Mouse (Mus musculus) lung, embryonic 15.5 days (tissue): ENCODE measurements around the gene Coro1c. TPM values are rescaled to one million over a fixed set of nuclear protein-coding genes. Genes with fewer than 3 reads are reported as not detected.

ENCODE experiments used
- ATAC-seq: fragments of 200-750 bp; cut with Nextera tagmentation; 2 replicates; pipeline ENCODE4 v1.8.0; 2017; ENCODE audit warnings: moderate number of reproducible peaks, borderline replicate concordance; ENCODE audit not compliant: low FRiP score, low TSS enrichment; ENCODE audit errors: extremely low read depth
- H3K27ac ChIP-seq: fragments of 300-500 bp; sonication (generic); 2 replicates; pipeline ENCODE4 v1.5.1; 2015; ENCODE audit warnings: moderate library complexity, mild to moderate bottlenecking, inconsistent platforms
- H3K27me3 ChIP-seq: fragments of 300-500 bp; sonication (generic); 2 replicates; pipeline ENCODE4 v1.6.1; 2015; ENCODE audit warnings: inconsistent platforms
- H3K36me3 ChIP-seq: fragments of 300-500 bp; sonication (generic); 2 replicates; pipeline ENCODE4 v1.6.1; 2015; ENCODE audit warnings: inconsistent platforms
- H3K4me1 ChIP-seq: fragments of 300-500 bp; sonication (generic); 2 replicates; pipeline ENCODE4 v1.6.1; 2015; ENCODE audit warnings: inconsistent platforms
- H3K4me2 ChIP-seq: fragments of 300-500 bp; sonication (generic); 2 replicates; pipeline ENCODE4 v1.6.1; 2015; ENCODE audit warnings: inconsistent platforms, mild to moderate bottlenecking, moderate library complexity
- H3K4me3 ChIP-seq: fragments of 300-500 bp; sonication (generic); 2 replicates; pipeline ENCODE4 v1.5.1; 2015; ENCODE audit warnings: mild to moderate bottlenecking, inconsistent platforms
- H3K9ac ChIP-seq: fragments of 300-500 bp; sonication (generic); 2 replicates; pipeline ENCODE4 v1.6.1; 2015; ENCODE audit warnings: inconsistent platforms
- H3K9me3 ChIP-seq: fragments of 300-500 bp; sonication (generic); 2 replicates; pipeline ENCODE4 v1.6.1; 2016; ENCODE audit warnings: inconsistent platforms
- WGBS: fragments of 180-500 bp; shearing (Covaris S2); methylation state at CpG from one replicate; pipeline ENCODE4 v1.1.7; 2015; 5-methylcytosine and 5-hydroxymethylcytosine counted together
- polyA plus RNA-seq: library from polyadenylated mRNA; unstranded; fragments of >200 nt; fragmentation: Nextera tagmentation; extraction: Ambion mirVana; gene quantifications from 2 replicates; pipeline ENCODE4 v1.2.1, GENCODE M21; 2015

Coro1c gene
- polyA plus RNA-seq, 1 experiment from 2014 or later, result 144 TPM

DNA sequence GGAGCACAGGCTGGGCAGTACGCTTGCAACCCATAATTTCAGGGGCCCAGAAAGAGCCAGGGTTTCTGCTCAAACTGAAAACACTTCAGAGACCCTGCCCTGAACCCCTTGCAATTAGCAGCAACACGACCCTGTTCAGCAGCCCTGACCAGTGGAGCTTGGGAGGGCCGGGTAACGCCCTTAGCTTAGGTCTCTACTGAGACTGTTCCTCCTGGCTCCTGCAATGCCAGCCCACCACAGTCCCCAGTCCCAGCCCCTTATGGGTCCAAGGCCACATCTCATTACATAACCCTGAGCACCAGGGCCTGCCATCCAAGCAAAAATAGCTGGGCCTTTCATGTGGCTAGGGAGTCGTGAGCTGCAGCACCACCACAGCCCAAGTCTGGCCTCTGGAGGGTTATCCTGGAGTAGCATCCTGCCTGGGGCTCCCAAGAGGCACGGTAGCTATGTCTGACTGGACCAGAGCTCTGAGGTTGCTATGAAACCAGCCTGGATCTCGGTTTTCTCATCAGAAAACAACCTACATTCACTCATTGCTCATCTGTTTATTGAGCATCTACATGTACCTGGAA lies 104.1 kb downstream of the Coro1c start:
- no peaks in the 10 kb centered on the region for H3K9me3 ChIP-seq
- H3K4me1 ChIP-seq, result peaks cover 35% of the 10 kb centered on the region
- no peak overlapping the region for H3K27ac ChIP-seq
- ATAC-seq, result no peak
- H3K4me3 ChIP-seq, result no peak overlapping the region
- WGBS, result 50% methylated on average over 7 of the region's 7 CpGs
- H3K9ac ChIP-seq, result no peak overlapping the region
- H3K4me2 ChIP-seq, result no peak overlapping the region
- no peaks in the 10 kb centered on the region for H3K27me3 ChIP-seq
- H3K36me3 ChIP-seq, result no peaks in the 10 kb centered on the region

DNA sequence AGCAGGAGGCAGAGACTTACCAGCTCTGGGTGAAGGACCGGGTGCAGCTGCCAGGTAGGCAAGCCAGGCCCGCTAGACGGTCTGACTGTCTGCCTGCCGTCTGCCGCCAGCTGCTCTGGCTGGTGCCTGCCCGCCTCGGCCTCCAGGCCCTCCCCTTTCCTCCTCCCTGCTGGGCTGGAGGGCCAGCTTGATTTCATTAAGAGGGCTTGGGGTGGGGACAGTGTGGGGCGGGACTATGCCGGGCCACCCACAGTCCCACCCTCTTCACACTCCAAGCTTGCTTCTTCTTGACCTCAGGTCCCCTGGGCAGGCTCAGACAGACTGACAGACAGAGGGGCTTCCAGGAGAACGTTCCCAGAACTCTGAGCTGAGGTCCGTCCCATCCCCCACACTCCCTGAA lies 108.3 kb downstream of the Coro1c start, which contains the start of gene Tmem119:
Gene Tmem119 (minus strand): TSS at position 237 of the 400 bp plus-strand sequence.
- Histone ChIP-seq H3K9ac (peak within 1 kb of the TSS; percentile 40), H3K27ac (peak within 1 kb of the TSS; percentile 73), H3K36me3 (no peaks in the 10 kb centered on the region), H3K4me2 (peak within 1 kb of the TSS; percentile 56), H3K27me3 (no peaks in the 10 kb centered on the region), H3K4me1 (peaks cover 47% of the 10 kb centered on the region), H3K9me3 (no peaks in the 10 kb centered on the region), H3K4me3 (peak within 1 kb of the TSS; percentile 45)
- ATAC-seq, result peak; percentile 91
- WGBS, result 0% methylated on average over 11 of the region's 11 CpGs

GRCm38 (mm10) chr5:113799691-113800090 lies 108.9 kb downstream of the Coro1c start:
- H3K27ac ChIP-seq, result peak overlapping the region; percentile 73
- H3K9ac ChIP-seq, result peak overlapping the region; percentile 40
- no peaks in the 10 kb centered on the region for H3K9me3 ChIP-seq
- peak overlapping the region; percentile 45 for H3K4me3 ChIP-seq
- WGBS, result 31% methylated on average over 5 of the region's 5 CpGs
- no peaks in the 10 kb centered on the region for H3K27me3 ChIP-seq
- no peaks in the 10 kb centered on the region for H3K36me3 ChIP-seq
- peak; percentile 1; the same call in 1 of the 2 replicates for ATAC-seq
- H3K4me2 ChIP-seq, result peak overlapping the region; percentile 56
- peaks cover 47% of the 10 kb centered on the region for H3K4me1 ChIP-seq

DNA sequence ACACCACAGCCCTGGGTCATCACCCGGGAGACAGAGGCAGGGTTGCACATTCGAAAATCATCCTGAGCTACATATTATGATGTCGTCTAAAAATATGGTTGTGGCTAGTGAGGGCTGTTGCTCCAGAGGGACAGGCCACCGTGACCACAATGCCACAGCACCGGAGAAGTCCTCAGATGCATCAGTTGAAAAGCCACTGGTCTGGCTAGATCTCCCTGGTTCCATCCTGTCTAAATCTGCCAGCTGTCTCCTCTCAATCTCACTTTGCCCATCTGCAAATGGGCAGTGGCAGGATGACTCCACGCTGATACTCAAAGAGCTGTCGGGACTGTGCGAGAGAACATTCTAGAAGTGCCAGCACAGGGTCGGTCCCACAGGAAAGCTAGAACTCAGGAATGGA lies 110.0 kb downstream of the Coro1c start:
- no peak for ATAC-seq
- Histone ChIP-seq H3K4me3 (peak overlapping the region; percentile 45), H3K9ac (no peak overlapping the region), H3K4me1 (peaks cover 47% of the 10 kb centered on the region), H3K36me3 (0 out of 2 replicates have a peak, but pooled peaks cover 4% of the 10 kb centered on the region), H3K27me3 (no peaks in the 10 kb centered on the region), H3K9me3 (no peaks in the 10 kb centered on the region), H3K4me2 (peak overlapping the region; percentile 56), H3K27ac (no peak overlapping the region)
- WGBS, result 52% methylated on average over 9 of the region's 9 CpGs

DNA sequence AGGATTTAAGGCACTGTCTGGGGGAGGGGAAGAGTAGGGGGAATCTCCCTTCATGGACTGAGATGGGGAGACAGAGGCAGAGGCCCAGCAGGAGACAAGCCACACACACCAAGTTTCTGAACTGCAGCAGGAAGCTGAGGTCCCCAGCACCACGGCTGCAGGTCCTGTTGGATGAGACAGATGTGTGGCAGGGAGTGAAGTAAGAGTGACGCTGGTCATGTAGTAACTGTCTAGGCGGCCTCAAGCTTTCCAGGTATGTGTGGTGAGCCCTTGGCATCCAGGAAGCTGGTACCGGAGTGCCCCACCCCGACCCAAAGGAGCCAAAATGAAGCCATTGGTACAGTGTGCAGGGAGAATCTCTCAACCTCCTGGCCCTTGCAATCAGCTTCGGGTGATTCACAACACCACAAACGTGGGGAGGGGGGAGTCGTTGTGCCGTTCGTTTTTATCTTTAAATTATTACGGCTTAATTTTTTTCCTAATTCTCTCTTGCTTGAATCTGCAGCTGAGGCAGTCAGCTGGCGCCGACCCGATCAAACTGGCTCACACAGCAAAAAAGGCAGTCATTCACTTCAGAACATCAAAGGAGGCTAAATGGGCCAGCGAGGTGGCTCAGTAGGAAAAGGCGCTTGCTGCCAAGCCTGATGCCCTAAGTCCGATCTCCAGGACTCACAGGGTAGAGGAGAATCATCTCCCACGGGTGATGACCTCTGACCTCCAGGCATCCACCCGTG lies 111.2 kb downstream of the Coro1c start:
- Histone ChIP-seq H3K9me3 (no peaks in the 10 kb centered on the region), H3K9ac (peak overlapping the region; percentile 28)
- 16% methylated on average over 19 of the region's 19 CpGs for WGBS

GRCm38 (mm10) chr5:113796401-113797148 lies 112.0 kb downstream of the Coro1c start:
- Histone ChIP-seq H3K36me3 (0 out of 2 replicates have a peak, but pooled peaks cover 4% of the 10 kb centered on the region), H3K4me1 (peaks cover 62% of the 10 kb centered on the region), H3K4me3 (peak overlapping the region; percentile 22), H3K27me3 (no peaks in the 10 kb centered on the region), H3K27ac (peak overlapping the region; percentile 74), H3K4me2 (peak overlapping the region; percentile 56), H3K9me3 (no peaks in the 10 kb centered on the region), H3K9ac (peak overlapping the region; percentile 28; the same call in 1 of the 2 replicates)
- 8% methylated on average over 13 of the region's 13 CpGs for WGBS
- 0 out of 2 replicates have a peak, but pooled peaks have one; percentile 2 for ATAC-seq

More for the DNA sequence above, 111.2 kb downstream of the Coro1c start:
- Histone ChIP-seq H3K4me1 (peaks cover 57% of the 10 kb centered on the region), H3K36me3 (0 out of 2 replicates have a peak, but pooled peaks cover 4% of the 10 kb centered on the region), H3K27me3 (no peaks in the 10 kb centered on the region), H3K27ac (peak overlapping the region; percentile 74), H3K4me2 (peak overlapping the region; percentile 56), H3K4me3 (peak overlapping the region; percentile 22)
- no peak for ATAC-seq

Other genes with a start within 250 kb of the Coro1c start
- 0.24 TPM in 1 of 2 replicates, not detected in the other for gene 1700069L16Rik, start 184.0 kb downstream of the Coro1c start, polyA plus RNA-seq
- gene Ficd, start 173.0 kb downstream of the Coro1c start, polyA plus RNA-seq, result 5.4 and 6.6 TPM in 2 replicates
- gene Sart3, start 136.2 kb downstream of the Coro1c start, polyA plus RNA-seq, result 55.4 and 58.8 TPM in 2 replicates
- 108 and 111 TPM in 2 replicates for gene Iscu, start 136.0 kb downstream of the Coro1c start, polyA plus RNA-seq
- gene Tmem119, start 108.2 kb downstream of the Coro1c start, polyA plus RNA-seq, result 47.0 and 48.1 TPM in 2 replicates
- gene Selplg, start 76.1 kb downstream of the Coro1c start, polyA plus RNA-seq, result 4.6 and 8.2 TPM in 2 replicates
- 15.7 and 16.6 TPM in 2 replicates for gene Ssh1, start 85.1 kb upstream of the Coro1c start, polyA plus RNA-seq
- gene Dao, start 94.9 kb upstream of the Coro1c start, polyA plus RNA-seq, result not detected in 2 replicates
- gene Usp30, start 156.7 kb upstream of the Coro1c start, polyA plus RNA-seq, result 11.4 and 13.2 TPM in 2 replicates
- 0.28 and 0.44 TPM in 2 replicates for gene Svop, start 182.8 kb upstream of the Coro1c start, polyA plus RNA-seq
- 9.5 and 10.3 TPM in 2 replicates for gene Alkbh2, start 219.5 kb upstream of the Coro1c start, polyA plus RNA-seq
- 50.9 and 51.8 TPM in 2 replicates for gene Ung, start 221.6 kb upstream of the Coro1c start, polyA plus RNA-seq
- 1.7 and 2.4 TPM in 2 replicates for gene Acacb, start 237.8 kb upstream of the Coro1c start, polyA plus RNA-seq